Mouse (Mus musculus): ENCODE data around the gene Tssk1. TPM values are rescaled to one million over a fixed set of nuclear protein-coding genes. Genes with fewer than 3 reads are reported as not detected.

The Tssk1 gene
- polyA plus RNA-seq, 2 experiments, result 0.04 TPM; not detected in 1

DNA sequence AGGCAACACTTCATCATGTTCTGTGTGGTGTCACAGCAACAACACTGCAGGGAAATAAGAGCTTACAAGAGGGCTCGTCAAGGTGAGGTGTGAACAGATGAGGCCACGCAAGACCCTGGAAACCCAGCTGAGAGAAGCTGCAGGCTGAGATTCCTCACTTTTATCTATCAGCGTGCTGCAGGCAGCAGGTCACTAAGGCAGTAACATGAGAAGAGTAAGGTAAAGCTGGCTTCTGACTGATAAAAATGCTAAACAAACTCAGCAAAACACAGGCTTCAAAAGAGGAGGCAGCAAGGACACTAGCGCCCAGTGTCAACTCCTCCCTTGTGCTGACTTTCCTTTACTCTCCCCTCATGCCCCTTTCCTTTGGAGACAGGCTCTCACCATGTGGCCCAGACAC is 21.0 kb upstream of the Tssk1 start:
- 47% methylated on average over 4 of the region's 4 CpGs for WGBS

DNA sequence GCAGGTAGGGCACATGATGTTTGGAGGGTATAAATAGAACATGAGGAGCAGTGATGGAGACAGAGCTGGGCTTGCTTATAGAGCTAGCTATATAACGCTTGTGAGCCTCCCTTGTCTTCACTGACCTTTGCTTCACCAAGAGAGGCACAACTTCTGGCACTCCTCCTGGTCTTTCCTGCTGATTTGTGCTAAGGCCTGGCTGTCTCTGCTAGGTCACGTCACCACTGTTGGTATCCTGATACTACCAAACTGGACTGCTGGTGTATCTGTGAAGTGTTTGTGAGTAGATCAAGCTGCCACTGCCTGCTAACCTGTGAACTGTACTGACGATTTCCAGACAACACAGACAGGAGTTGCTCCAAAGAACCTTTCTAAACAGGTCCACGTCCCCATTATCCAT is 18.8 kb upstream of the Tssk1 start:
- H3K27ac ChIP-seq (replicated peaks; ENCODE audit: low read depth, low read length), result no peak overlapping the region
- no peaks in the 10 kb centered on the region for H3K9me3 ChIP-seq (ENCODE audit: control insufficient read depth, low read length)
- H3K27me3 ChIP-seq (ENCODE audit: control insufficient read depth, insufficient read depth, low read length), result no peaks in the 10 kb centered on the region
- no peak overlapping the region for H3K9ac ChIP-seq (ENCODE audit: low read depth, low read length, severe bottlenecking)
- peaks cover 33% of the 10 kb centered on the region for H3K36me3 ChIP-seq (ENCODE audit: control insufficient read depth, insufficient read depth, low read length)
- H3K4me2 ChIP-seq (replicated peaks; ENCODE audit: low read depth, low read length, severe bottlenecking), result no peak overlapping the region
- H3K4me1 ChIP-seq (ENCODE audit: control insufficient read depth, insufficient read depth, low read length), result no peaks in the 10 kb centered on the region
- DNase-seq (ENCODE audit: low spot score) (no peak), ATAC-seq (ENCODE audit: low FRiP score, low read depth) (no peak)
- H3K4me3 ChIP-seq (replicated peaks; ENCODE audit: low read length), result no peak overlapping the region
- 72% methylated on average over 4 of the region's 4 CpGs for WGBS
- no peak for TF ChIP-seq POLR2A (IDR thresholded peaks at IDR 0.05; ENCODE audit: borderline replicate concordance, extremely low read depth, insufficient read depth, insufficient read length)

More for the DNA sequence above, 21.0 kb upstream of the Tssk1 start:
- Histone ChIP-seq H3K4me1 (ENCODE audit: control insufficient read depth, insufficient read depth, low read length) (no peaks in the 10 kb centered on the region), H3K36me3 (ENCODE audit: control insufficient read depth, insufficient read depth, low read length) (peaks cover 44% of the 10 kb centered on the region), H3K4me2 (replicated peaks; ENCODE audit: low read depth, low read length, severe bottlenecking) (no peak overlapping the region), H3K4me3 (replicated peaks; ENCODE audit: low read length) (no peak overlapping the region), H3K27ac (replicated peaks; ENCODE audit: low read depth, low read length) (no peak overlapping the region), H3K27me3 (ENCODE audit: control insufficient read depth, insufficient read depth, low read length) (no peaks in the 10 kb centered on the region), H3K9me3 (ENCODE audit: control insufficient read depth, low read length) (no peaks in the 10 kb centered on the region), H3K9ac (ENCODE audit: low read depth, low read length, severe bottlenecking) (no peak overlapping the region)
- ATAC-seq (ENCODE audit: low FRiP score, low read depth), result no peak
- no peak for DNase-seq (ENCODE audit: low spot score)
- no peak for TF ChIP-seq POLR2A (IDR thresholded peaks at IDR 0.05; ENCODE audit: borderline replicate concordance, extremely low read depth, insufficient read depth, insufficient read length)

DNA sequence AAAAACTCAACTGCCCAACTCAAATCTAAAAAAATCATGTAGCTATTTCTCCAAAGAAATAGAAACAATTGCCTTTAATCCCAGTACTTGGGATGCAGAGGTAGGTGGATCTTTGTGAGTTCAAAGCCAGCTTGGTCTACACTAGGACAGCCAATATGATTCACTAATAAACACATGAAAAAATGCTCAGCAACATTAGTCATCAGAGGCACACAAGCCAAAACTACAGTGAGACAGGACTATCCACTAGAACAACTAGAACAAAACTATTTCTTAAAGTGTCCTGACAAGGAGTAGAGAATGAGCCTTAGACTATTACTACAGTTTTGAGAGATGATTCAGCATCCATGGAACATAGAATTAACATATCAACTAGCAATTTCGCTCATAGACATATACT is 17.9 kb upstream of the Tssk1 start:
- Histone ChIP-seq H3K4me3 (replicated peaks; ENCODE audit: low read length) (no peak overlapping the region), H3K4me2 (replicated peaks; ENCODE audit: low read depth, low read length, severe bottlenecking) (no peak overlapping the region), H3K4me1 (ENCODE audit: control insufficient read depth, insufficient read depth, low read length) (no peaks in the 10 kb centered on the region), H3K27ac (replicated peaks; ENCODE audit: low read depth, low read length) (no peak overlapping the region), H3K36me3 (ENCODE audit: control insufficient read depth, insufficient read depth, low read length) (peaks cover 23% of the 10 kb centered on the region), H3K9ac (ENCODE audit: low read depth, low read length, severe bottlenecking) (no peak overlapping the region), H3K9me3 (ENCODE audit: control insufficient read depth, low read length) (no peaks in the 10 kb centered on the region), H3K27me3 (ENCODE audit: control insufficient read depth, insufficient read depth, low read length) (no peaks in the 10 kb centered on the region)
- no peak for ATAC-seq (ENCODE audit: low FRiP score, low read depth)
- no peak for TF ChIP-seq POLR2A (IDR thresholded peaks at IDR 0.05; ENCODE audit: borderline replicate concordance, extremely low read depth, insufficient read depth, insufficient read length)
- DNase-seq (ENCODE audit: low spot score), result no peak
- 95% methylated on average over 1 of the region's 1 CpGs for WGBS

DNA sequence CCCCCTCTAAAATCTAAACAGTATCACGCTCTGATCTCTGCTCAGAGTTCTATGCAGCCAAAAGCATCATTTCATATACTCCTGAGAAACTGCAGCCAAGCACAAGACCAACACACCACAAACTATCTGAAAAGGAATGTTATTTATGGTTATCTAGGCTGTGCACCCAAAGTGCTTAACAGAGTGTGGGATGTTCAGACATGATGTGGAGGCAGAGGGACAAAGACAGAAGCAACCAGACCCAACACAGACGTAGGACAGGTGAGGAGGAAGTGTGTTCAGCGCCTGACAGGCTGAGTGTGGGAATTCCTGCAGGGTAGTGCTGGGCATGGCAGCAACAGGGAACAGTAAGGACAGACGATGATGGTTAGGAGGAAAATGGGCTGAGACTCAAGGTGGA is 14.5 kb upstream of the Tssk1 start:
- no peak overlapping the region for H3K4me3 ChIP-seq (replicated peaks; ENCODE audit: low read length)
- no peak overlapping the region for H3K27ac ChIP-seq (replicated peaks; ENCODE audit: low read depth, low read length)
- no peaks in the 10 kb centered on the region for H3K9me3 ChIP-seq (ENCODE audit: control insufficient read depth, low read length)
- H3K27me3 ChIP-seq (ENCODE audit: control insufficient read depth, insufficient read depth, low read length), result no peaks in the 10 kb centered on the region
- 92% methylated on average over 4 of the region's 4 CpGs for WGBS
- TF ChIP-seq POLR2A (IDR thresholded peaks at IDR 0.05; ENCODE audit: borderline replicate concordance, extremely low read depth, insufficient read depth, insufficient read length), result no peak
- H3K9ac ChIP-seq (ENCODE audit: low read depth, low read length, severe bottlenecking), result no peak overlapping the region
- H3K36me3 ChIP-seq (ENCODE audit: control insufficient read depth, insufficient read depth, low read length), result peaks cover 20% of the 10 kb centered on the region; the same call in 1 of the 2 replicates
- no peak overlapping the region for H3K4me2 ChIP-seq (replicated peaks; ENCODE audit: low read depth, low read length, severe bottlenecking)
- ATAC-seq (ENCODE audit: low FRiP score, low read depth) (no peak), DNase-seq (ENCODE audit: low spot score) (no peak)
- no peaks in the 10 kb centered on the region for H3K4me1 ChIP-seq (ENCODE audit: control insufficient read depth, insufficient read depth, low read length)

DNA sequence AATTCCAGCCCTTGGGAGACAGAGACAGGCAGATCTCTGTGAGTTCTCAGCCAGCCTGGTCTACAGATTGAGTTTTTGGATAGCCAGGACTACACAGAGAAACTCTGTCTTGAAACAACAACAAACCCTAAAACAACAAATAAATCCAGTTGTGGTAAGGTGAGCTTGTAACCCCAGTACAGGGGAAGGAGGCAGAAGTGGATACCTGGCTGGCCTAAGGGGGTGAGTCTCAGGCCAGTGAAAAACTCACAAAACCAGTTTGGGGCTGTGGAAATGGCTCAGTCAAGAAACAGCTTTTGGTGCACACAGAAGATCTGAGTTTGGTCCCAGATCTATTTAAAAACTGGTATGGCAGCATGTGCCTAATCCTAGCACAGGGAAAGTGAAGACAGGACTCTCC is 11.8 kb upstream of the Tssk1 start:
- Histone ChIP-seq H3K9ac (ENCODE audit: low read depth, low read length, severe bottlenecking) (no peak overlapping the region), H3K27me3 (ENCODE audit: control insufficient read depth, insufficient read depth, low read length) (no peaks in the 10 kb centered on the region), H3K4me2 (replicated peaks; ENCODE audit: low read depth, low read length, severe bottlenecking) (no peak overlapping the region), H3K9me3 (ENCODE audit: control insufficient read depth, low read length) (no peaks in the 10 kb centered on the region), H3K4me3 (replicated peaks; ENCODE audit: low read length) (no peak overlapping the region), H3K27ac (replicated peaks; ENCODE audit: low read depth, low read length) (no peak overlapping the region), H3K36me3 (ENCODE audit: control insufficient read depth, insufficient read depth, low read length) (peaks cover 21% of the 10 kb centered on the region; the same call in 1 of the 2 replicates), H3K4me1 (ENCODE audit: control insufficient read depth, insufficient read depth, low read length) (no peaks in the 10 kb centered on the region)
- ATAC-seq (ENCODE audit: low FRiP score, low read depth) (no peak), DNase-seq (ENCODE audit: low spot score) (no peak)
- TF ChIP-seq POLR2A (IDR thresholded peaks at IDR 0.05; ENCODE audit: borderline replicate concordance, extremely low read depth, insufficient read depth, insufficient read length), result no peak

DNA sequence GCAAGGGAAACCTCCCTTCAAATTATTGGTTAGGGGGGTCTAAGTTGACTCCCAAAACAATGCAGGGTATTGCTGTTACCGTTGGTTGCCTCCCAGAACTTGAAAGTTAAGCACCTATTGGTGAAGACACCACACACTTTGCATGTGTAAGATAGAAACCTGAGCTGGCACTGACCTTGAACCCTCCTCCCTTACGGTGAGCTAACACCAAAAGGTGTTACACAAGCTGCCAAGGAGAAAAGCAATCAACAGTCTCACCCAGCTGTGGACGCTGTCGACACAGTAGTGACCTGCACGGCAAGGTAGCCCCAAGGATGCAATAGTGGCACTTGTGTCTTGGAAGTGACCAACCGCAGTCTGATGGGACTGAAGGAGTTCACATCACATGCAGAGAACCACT is 9.9 kb upstream of the Tssk1 start:
- Histone ChIP-seq H3K27me3 (ENCODE audit: control insufficient read depth, insufficient read depth, low read length) (no peaks in the 10 kb centered on the region), H3K4me1 (ENCODE audit: control insufficient read depth, insufficient read depth, low read length) (no peaks in the 10 kb centered on the region), H3K9me3 (ENCODE audit: control insufficient read depth, low read length) (no peaks in the 10 kb centered on the region), H3K4me2 (replicated peaks; ENCODE audit: low read depth, low read length, severe bottlenecking) (no peak overlapping the region), H3K9ac (ENCODE audit: low read depth, low read length, severe bottlenecking) (no peak overlapping the region), H3K4me3 (replicated peaks; ENCODE audit: low read length) (no peak overlapping the region), H3K36me3 (ENCODE audit: control insufficient read depth, insufficient read depth, low read length) (peaks cover 17% of the 10 kb centered on the region; the same call in 1 of the 2 replicates), H3K27ac (replicated peaks; ENCODE audit: low read depth, low read length) (no peak overlapping the region)
- ATAC-seq (ENCODE audit: low FRiP score, low read depth) (no peak), DNase-seq (ENCODE audit: low spot score) (no peak)
- WGBS, result 75% methylated on average over 6 of the region's 6 CpGs
- no peak for TF ChIP-seq POLR2A (IDR thresholded peaks at IDR 0.05; ENCODE audit: borderline replicate concordance, extremely low read depth, insufficient read depth, insufficient read length)

All from limb, embryonic 14.5 days (tissue).